Mouse (Mus musculus) bone marrow macrophage, adult 2 months (primary cell): ENCODE data around the gene Dnah14.

Source experiments
- CTCF ChIP-seq: IDR thresholded peaks from 2 replicates; pipeline ENCODE4 v1.5.1; 2012; ENCODE audit warnings: low read depth, mild to moderate bottlenecking, low read length, moderate library complexity
- POLR2A ChIP-seq: IDR thresholded peaks from 2 replicates; pipeline ENCODE4 v1.6.1; 2012; ENCODE audit warnings: mild to moderate bottlenecking, low read depth, low read length, borderline replicate concordance

GRCm38 (mm10) chr1:181653481-181653880 is 77.1 kb downstream of the Dnah14 start:
- TF ChIP-seq POLR2A (no peak), CTCF (no peak)
